Mouse (Mus musculus): ENCODE results near the gene Rnase4.

DNA sequence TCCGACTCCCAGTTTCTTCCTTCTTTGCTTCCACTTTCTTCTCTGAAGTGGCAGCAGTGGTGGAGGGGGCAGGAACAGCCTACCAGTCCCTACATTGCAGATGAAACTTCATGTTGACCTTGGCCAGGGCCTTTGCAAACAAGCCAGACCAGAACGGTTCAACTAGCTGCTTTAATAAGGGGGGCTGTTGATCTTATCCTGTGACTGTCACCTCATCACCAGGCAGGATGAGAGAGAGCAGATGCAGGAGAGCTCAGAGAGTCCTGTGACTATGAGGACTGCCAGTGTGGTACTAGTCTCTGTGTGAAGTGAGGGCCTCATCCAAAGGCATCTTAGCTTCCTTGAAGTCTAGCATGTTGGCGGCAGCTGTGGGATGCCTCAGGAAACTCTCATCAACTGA is 57.1 kb downstream of the Rnase4 start:
- TF ChIP-seq POLR2A (IDR thresholded peaks at IDR 0.05; ENCODE audit: control insufficient read depth, low read depth, low read length) = no peak
- no peak for TF ChIP-seq CTCF (IDR thresholded peaks at IDR 0.05; ENCODE audit: control insufficient read depth, insufficient read depth, insufficient replicate concordance, low read depth, low read length)
